Mouse (Mus musculus) stomach, postnatal 0 days (tissue): ENCODE measurements at regions not wholly inside any gene's neighbourhood (a gene's known extent, or its start where the extent isn't known, plus 50 kb on each side); places are given as distances from the start of the nearest gene placed in this dataset.

Source experiments
- CTCF ChIP-seq: IDR thresholded peaks from 2 replicates; pipeline ENCODE4 v1.5.1; 2016; ENCODE audit warnings: antibody characterized with exemption, low read depth, mild to moderate bottlenecking, moderate library complexity
- EP300 ChIP-seq: optimal IDR thresholded peaks from 2 replicates; pipeline ENCODE3; 2016; ENCODE audit warnings: antibody characterized with exemption

DNA sequence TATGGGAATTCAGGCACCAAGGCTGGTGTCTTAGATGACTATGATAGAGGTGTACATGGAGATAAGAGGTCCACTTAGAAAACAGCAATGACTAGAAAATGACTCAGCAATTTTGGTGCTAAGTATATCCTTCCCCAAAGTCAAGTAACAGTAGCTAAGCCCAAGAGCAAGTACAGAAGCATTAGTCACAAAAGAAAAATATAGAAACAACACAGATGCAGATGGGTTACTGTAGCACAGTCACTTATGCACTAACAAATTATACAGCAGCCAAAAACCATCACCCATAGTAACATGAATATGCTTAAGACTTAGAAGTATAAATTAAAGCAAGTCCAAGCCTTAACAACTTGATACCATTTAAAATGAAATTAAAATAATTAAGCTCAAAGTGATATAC is 378.5 kb upstream of the Meis2 start:
- TF ChIP-seq EP300 (no peak), CTCF (no peak)
